Mouse (Mus musculus): Measurements from ENCODE around the gene Ankrd36.

DNA sequence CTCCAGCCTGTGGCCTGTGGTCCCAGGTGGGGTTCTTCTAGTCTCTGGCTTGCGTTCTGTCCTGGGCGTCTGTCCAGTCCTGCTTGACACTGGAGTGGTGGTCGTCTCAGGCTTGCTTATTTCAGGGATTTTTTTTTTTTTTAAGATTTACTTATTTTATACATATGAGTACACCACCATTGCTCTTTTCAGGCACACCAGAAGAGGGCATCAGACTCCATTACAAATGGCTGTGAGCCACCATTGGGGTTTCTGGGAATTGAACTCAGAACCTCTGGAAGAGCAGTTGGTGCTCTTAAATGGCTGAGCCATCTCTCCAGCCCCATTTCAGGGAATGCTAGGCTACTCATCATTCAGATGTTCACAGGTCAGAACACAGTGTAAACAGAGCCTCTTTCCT is 9.2 kb upstream of the Ankrd36 start:
- TF ChIP-seq CTCF (IDR thresholded peaks at IDR 0.05; ENCODE audit: low read depth, low read length) (no peak), POLR2A (IDR thresholded peaks at IDR 0.05; ENCODE audit: extremely low read depth, insufficient read depth, low read length) (no peak)
